Mouse (Mus musculus) cortical plate, adult 2 months (tissue): ENCODE data around the gene Brd4.

Experiments
- CTCF ChIP-seq: fragments of 200-500 bp; IDR thresholded peaks from 2 replicates; pipeline ENCODE4 v1.5.1; 2011; ENCODE audit warnings: mild to moderate bottlenecking, control low read depth, low read length; ENCODE audit not compliant: insufficient read depth; ENCODE audit errors: extremely low read depth
- POLR2A ChIP-seq: fragments of 200-500 bp; IDR thresholded peaks from 2 replicates; pipeline ENCODE4 v1.6.1; 2011; ENCODE audit warnings: mild to moderate bottlenecking, low read length, control low read depth; ENCODE audit not compliant: insufficient read depth; ENCODE audit errors: extremely low read depth

GRCm38 (mm10) chr17:32179621-32180491 is 104.7 kb downstream of the Brd4 start:
- no peak for TF ChIP-seq CTCF
- TF ChIP-seq POLR2A, result no peak
